Mouse (Mus musculus): Measurements from ENCODE around the gene Fmnl2. TPM values are rescaled to one million over a fixed set of nuclear protein-coding genes. Genes with fewer than 3 reads are reported as not detected.

Fmnl2 gene
- polyA plus RNA-seq, 1 experiment from 2014 or later = 1.0 TPM

- no peak overlapping the region for H3K4me3 ChIP-seq (ENCODE audit: low read length)
- no peaks in the 10 kb centered on the region for H3K9me3 ChIP-seq (replicated peaks; ENCODE audit: control insufficient read depth, low read length)
- no peaks in the 10 kb centered on the region for H3K27me3 ChIP-seq (ENCODE audit: control insufficient read depth, insufficient read depth, low read length)
- H3K36me3 ChIP-seq (ENCODE audit: control insufficient read depth, insufficient read depth) = no peaks in the 10 kb centered on the region
- H3K9ac ChIP-seq (ENCODE audit: low read length) = no peak overlapping the region
- WGBS = 57% methylated on average over 7 of the region's 7 CpGs
- no peak for ATAC-seq (replicated peaks; ENCODE audit: extremely low read depth, insufficient read depth, low FRiP score)
- H3K27ac ChIP-seq (ENCODE audit: low read length) = no peak overlapping the region
- peaks cover 6% of the 10 kb centered on the region; the same call in 1 of the 2 replicates for H3K4me1 ChIP-seq (ENCODE audit: control insufficient read depth, insufficient read depth, low read length)
- no peak overlapping the region for H3K4me2 ChIP-seq (ENCODE audit: low read depth, low read length)
These were observed 106.8 kb downstream of the Fmnl2 start for GRCm38 (mm10) chr2:52964386-52964928.

DNA sequence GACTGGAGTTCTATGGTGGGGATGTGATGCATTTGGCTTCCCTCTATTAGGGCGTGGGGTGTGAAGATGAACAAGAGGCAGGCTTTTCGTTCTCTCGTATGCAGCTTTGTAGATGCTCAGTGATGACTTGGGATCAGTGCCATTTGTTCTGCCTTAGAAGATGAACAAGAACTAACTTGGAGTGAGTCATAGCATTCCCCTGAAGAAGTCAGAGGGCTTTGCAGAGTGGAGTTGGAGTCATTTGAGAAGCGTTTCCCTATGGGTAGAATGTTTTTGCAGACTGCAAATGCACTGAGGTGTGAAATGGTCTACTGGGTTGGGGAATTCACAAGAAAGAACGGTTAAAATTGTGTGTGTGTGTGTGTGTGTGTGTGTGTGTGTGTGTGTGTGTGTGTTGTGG lies 108.6 kb downstream of the Fmnl2 start:
- H3K4me3 ChIP-seq (ENCODE audit: low read length) = no peak overlapping the region
- no peaks in the 10 kb centered on the region for H3K9me3 ChIP-seq (replicated peaks; ENCODE audit: control insufficient read depth, low read length)
- H3K27ac ChIP-seq (ENCODE audit: low read length) = no peak overlapping the region
- no peaks in the 10 kb centered on the region for H3K4me1 ChIP-seq (ENCODE audit: control insufficient read depth, insufficient read depth, low read length)
- H3K9ac ChIP-seq (ENCODE audit: low read length) = no peak overlapping the region
- 71% methylated on average over 5 of the region's 5 CpGs for WGBS
- H3K36me3 ChIP-seq (ENCODE audit: control insufficient read depth, insufficient read depth) = no peaks in the 10 kb centered on the region
- ATAC-seq (replicated peaks; ENCODE audit: extremely low read depth, insufficient read depth, low FRiP score) = no peak
- H3K27me3 ChIP-seq (ENCODE audit: control insufficient read depth, insufficient read depth, low read length) = no peaks in the 10 kb centered on the region
- no peak overlapping the region for H3K4me2 ChIP-seq (ENCODE audit: low read depth, low read length)

GRCm38 (mm10) chr2:52966820-52967460 lies 109.3 kb downstream of the Fmnl2 start:
- ATAC-seq (replicated peaks; ENCODE audit: extremely low read depth, insufficient read depth, low FRiP score) = no peak
- Histone ChIP-seq H3K27me3 (ENCODE audit: control insufficient read depth, insufficient read depth, low read length) (no peaks in the 10 kb centered on the region), H3K4me3 (ENCODE audit: low read length) (no peak overlapping the region), H3K36me3 (ENCODE audit: control insufficient read depth, insufficient read depth) (no peaks in the 10 kb centered on the region), H3K9ac (ENCODE audit: low read length) (no peak overlapping the region), H3K9me3 (replicated peaks; ENCODE audit: control insufficient read depth, low read length) (no peaks in the 10 kb centered on the region), H3K4me2 (ENCODE audit: low read depth, low read length) (no peak overlapping the region), H3K4me1 (ENCODE audit: control insufficient read depth, insufficient read depth, low read length) (no peaks in the 10 kb centered on the region), H3K27ac (ENCODE audit: low read length) (no peak overlapping the region)
- 86% methylated on average over 12 of the region's 12 CpGs for whole genome bisulfite sequencing

- 87% methylated on average over 5 of the region's 5 CpGs for WGBS
- Histone ChIP-seq H3K36me3 (ENCODE audit: control insufficient read depth, insufficient read depth) (no peaks in the 10 kb centered on the region), H3K27ac (ENCODE audit: low read length) (no peak overlapping the region), H3K4me3 (ENCODE audit: low read length) (no peak overlapping the region), H3K27me3 (ENCODE audit: control insufficient read depth, insufficient read depth, low read length) (no peaks in the 10 kb centered on the region), H3K9me3 (replicated peaks; ENCODE audit: control insufficient read depth, low read length) (no peaks in the 10 kb centered on the region), H3K4me2 (ENCODE audit: low read depth, low read length) (no peak overlapping the region), H3K9ac (ENCODE audit: low read length) (no peak overlapping the region), H3K4me1 (ENCODE audit: control insufficient read depth, insufficient read depth, low read length) (no peaks in the 10 kb centered on the region)
- no peak for ATAC-seq (replicated peaks; ENCODE audit: extremely low read depth, insufficient read depth, low FRiP score)
These were observed 109.8 kb downstream of the Fmnl2 start for GRCm38 (mm10) chr2:52967461-52967823.

- ATAC-seq (replicated peaks; ENCODE audit: extremely low read depth, insufficient read depth, low FRiP score) = no peak
- Histone ChIP-seq H3K9ac (ENCODE audit: low read length) (no peak overlapping the region), H3K4me2 (ENCODE audit: low read depth, low read length) (no peak overlapping the region), H3K36me3 (ENCODE audit: control insufficient read depth, insufficient read depth) (no peaks in the 10 kb centered on the region), H3K4me3 (ENCODE audit: low read length) (no peak overlapping the region), H3K9me3 (replicated peaks; ENCODE audit: control insufficient read depth, low read length) (no peaks in the 10 kb centered on the region), H3K27me3 (ENCODE audit: control insufficient read depth, insufficient read depth, low read length) (no peaks in the 10 kb centered on the region), H3K4me1 (ENCODE audit: control insufficient read depth, insufficient read depth, low read length) (no peaks in the 10 kb centered on the region), H3K27ac (ENCODE audit: low read length) (no peak overlapping the region)
- 88% methylated on average over 2 of the region's 2 CpGs for WGBS
These were observed 111.2 kb downstream of the Fmnl2 start for GRCm38 (mm10) chr2:52968884-52969283.

- no peaks in the 10 kb centered on the region for H3K9me3 ChIP-seq (replicated peaks; ENCODE audit: control insufficient read depth, low read length)
- H3K4me1 ChIP-seq (ENCODE audit: control insufficient read depth, insufficient read depth, low read length) = peaks cover 3% of the 10 kb centered on the region; the same call in 1 of the 2 replicates
- no peak overlapping the region for H3K27ac ChIP-seq (ENCODE audit: low read length)
- H3K27me3 ChIP-seq (ENCODE audit: control insufficient read depth, insufficient read depth, low read length) = no peaks in the 10 kb centered on the region
- ATAC-seq (replicated peaks; ENCODE audit: extremely low read depth, insufficient read depth, low FRiP score) = no peak
- 86% methylated on average over 6 of the region's 6 CpGs for WGBS
- H3K9ac ChIP-seq (ENCODE audit: low read length) = no peak overlapping the region
- no peaks in the 10 kb centered on the region for H3K36me3 ChIP-seq (ENCODE audit: control insufficient read depth, insufficient read depth)
- H3K4me3 ChIP-seq (ENCODE audit: low read length) = no peak overlapping the region
- no peak overlapping the region for H3K4me2 ChIP-seq (ENCODE audit: low read depth, low read length)
These were observed 116.4 kb downstream of the Fmnl2 start for GRCm38 (mm10) chr2:52974056-52974455.

DNA sequence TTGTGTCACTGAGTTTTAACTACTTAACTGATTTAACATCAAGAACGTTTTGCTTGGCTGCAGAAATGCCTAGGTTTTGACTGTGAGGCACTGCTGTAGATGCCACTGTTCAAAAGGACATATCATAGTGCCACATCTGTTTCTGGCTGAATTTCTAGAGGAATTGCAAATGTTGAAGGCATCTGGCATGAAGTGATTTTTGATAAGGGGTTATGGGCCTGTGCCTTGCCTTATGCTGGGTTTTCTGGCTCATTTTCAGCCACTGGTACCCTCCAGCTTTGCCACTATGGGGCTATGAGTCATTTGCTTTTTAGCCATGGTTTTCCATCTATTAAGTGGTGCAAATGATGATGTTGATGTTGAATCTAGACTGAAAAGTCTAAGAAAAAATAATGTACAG lies 117.1 kb downstream of the Fmnl2 start:
- H3K27ac ChIP-seq (ENCODE audit: low read length) = no peak overlapping the region
- no peaks in the 10 kb centered on the region for H3K36me3 ChIP-seq (ENCODE audit: control insufficient read depth, insufficient read depth)
- no peaks in the 10 kb centered on the region for H3K9me3 ChIP-seq (replicated peaks; ENCODE audit: control insufficient read depth, low read length)
- H3K4me3 ChIP-seq (ENCODE audit: low read length) = no peak overlapping the region
- ATAC-seq (replicated peaks; ENCODE audit: extremely low read depth, insufficient read depth, low FRiP score) = no peak
- H3K9ac ChIP-seq (ENCODE audit: low read length) = no peak overlapping the region
- WGBS = 68% methylated on average over 1 of the region's 1 CpGs
- H3K4me2 ChIP-seq (ENCODE audit: low read depth, low read length) = no peak overlapping the region
- no peaks in the 10 kb centered on the region for H3K27me3 ChIP-seq (ENCODE audit: control insufficient read depth, insufficient read depth, low read length)
- H3K4me1 ChIP-seq (ENCODE audit: control insufficient read depth, insufficient read depth, low read length) = peaks cover 8% of the 10 kb centered on the region

DNA sequence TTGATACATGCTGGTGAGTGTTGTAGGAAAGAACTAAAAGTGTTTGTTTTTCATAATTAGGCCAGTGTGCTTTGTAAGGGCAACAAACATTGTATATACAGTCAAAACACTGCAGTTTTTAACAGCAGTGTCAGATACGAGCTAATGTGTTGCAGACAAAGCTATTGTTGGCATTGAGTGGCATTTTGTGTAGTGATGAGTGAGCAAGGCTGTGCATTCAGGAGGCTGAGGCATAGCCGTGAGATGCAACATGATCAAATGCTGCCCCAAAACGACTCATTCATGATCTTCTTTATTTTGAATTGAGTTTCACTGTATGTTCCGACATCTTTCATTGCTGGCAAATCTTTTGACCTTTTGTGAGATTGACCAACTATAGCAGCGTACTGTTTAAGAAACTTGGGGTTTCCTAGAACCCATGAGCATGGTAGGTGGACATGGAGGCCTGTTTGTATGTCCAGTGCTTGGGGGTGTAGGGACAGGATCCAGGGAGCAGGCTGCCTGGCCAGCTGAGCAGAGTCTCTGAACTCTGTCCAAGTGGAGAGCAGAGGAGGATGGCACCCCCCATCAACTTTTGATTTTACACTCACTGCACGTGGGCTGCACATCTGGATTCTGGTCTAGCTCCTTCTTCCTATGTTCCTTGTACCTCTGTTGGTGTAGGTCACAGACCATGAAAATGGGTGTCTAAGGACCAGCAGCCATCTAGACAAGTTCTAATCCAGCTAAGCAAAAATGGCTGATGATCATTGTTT lies 120.4 kb downstream of the Fmnl2 start:
- 85% methylated on average over 6 of the region's 6 CpGs for WGBS
- peaks cover 15% of the 10 kb centered on the region for H3K4me1 ChIP-seq (ENCODE audit: control insufficient read depth, insufficient read depth, low read length)
- H3K4me3 ChIP-seq (ENCODE audit: low read length) = no peak overlapping the region
- H3K4me2 ChIP-seq (ENCODE audit: low read depth, low read length) = no peak overlapping the region
- no peak for ATAC-seq (replicated peaks; ENCODE audit: extremely low read depth, insufficient read depth, low FRiP score)
- no peak overlapping the region for H3K9ac ChIP-seq (ENCODE audit: low read length)
- H3K27me3 ChIP-seq (ENCODE audit: control insufficient read depth, insufficient read depth, low read length) = no peaks in the 10 kb centered on the region
- H3K9me3 ChIP-seq (replicated peaks; ENCODE audit: control insufficient read depth, low read length) = no peaks in the 10 kb centered on the region
- no peak overlapping the region for H3K27ac ChIP-seq (ENCODE audit: low read length)
- H3K36me3 ChIP-seq (ENCODE audit: control insufficient read depth, insufficient read depth) = no peaks in the 10 kb centered on the region

DNA sequence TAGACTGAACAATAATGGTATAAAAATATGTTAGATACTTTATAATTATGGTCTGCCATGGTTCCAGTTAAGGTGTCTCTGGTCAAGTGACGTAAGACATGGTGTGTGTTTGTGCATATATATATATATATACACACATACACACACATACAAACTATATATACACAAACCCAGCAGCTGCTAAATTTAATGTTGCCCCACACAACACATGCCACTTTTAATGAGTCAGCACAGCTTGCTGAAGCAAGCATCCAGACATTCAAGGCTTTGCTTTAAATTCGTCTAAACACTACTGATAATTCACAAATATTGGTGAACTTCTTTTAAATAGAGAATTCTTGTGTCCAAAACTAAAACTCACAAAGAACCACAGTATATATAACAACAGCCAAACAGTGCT lies 121.1 kb downstream of the Fmnl2 start:
- Histone ChIP-seq H3K27ac (ENCODE audit: low read length) (no peak overlapping the region), H3K36me3 (ENCODE audit: control insufficient read depth, insufficient read depth) (no peaks in the 10 kb centered on the region), H3K4me3 (ENCODE audit: low read length) (no peak overlapping the region), H3K4me1 (ENCODE audit: control insufficient read depth, insufficient read depth, low read length) (peaks cover 15% of the 10 kb centered on the region), H3K9me3 (replicated peaks; ENCODE audit: control insufficient read depth, low read length) (no peaks in the 10 kb centered on the region), H3K27me3 (ENCODE audit: control insufficient read depth, insufficient read depth, low read length) (no peaks in the 10 kb centered on the region), H3K4me2 (ENCODE audit: low read depth, low read length) (no peak overlapping the region), H3K9ac (ENCODE audit: low read length) (no peak overlapping the region)
- 70% methylated on average over 2 of the region's 2 CpGs for WGBS
- no peak for ATAC-seq (replicated peaks; ENCODE audit: extremely low read depth, insufficient read depth, low FRiP score)
